Mouse (Mus musculus) C2C12 (cell line): Measurements from ENCODE around the gene Evl.

Experiments used
- CTCF ChIP-seq: IDR thresholded peaks from one replicate; pipeline ENCODE4 v1.5.1; 2011; ENCODE audit not compliant: control insufficient read depth, insufficient read depth, insufficient read length
- MYOD1 ChIP-seq: IDR thresholded peaks from one replicate; pipeline ENCODE4 v1.6.1; 2011; ENCODE audit warnings: low read depth; ENCODE audit not compliant: control insufficient read depth, insufficient read length
- MYOG ChIP-seq: IDR thresholded peaks from one replicate; pipeline ENCODE4 v1.6.1; 2011; ENCODE audit not compliant: control insufficient read depth, insufficient read length; ENCODE audit errors: extremely low read depth

DNA sequence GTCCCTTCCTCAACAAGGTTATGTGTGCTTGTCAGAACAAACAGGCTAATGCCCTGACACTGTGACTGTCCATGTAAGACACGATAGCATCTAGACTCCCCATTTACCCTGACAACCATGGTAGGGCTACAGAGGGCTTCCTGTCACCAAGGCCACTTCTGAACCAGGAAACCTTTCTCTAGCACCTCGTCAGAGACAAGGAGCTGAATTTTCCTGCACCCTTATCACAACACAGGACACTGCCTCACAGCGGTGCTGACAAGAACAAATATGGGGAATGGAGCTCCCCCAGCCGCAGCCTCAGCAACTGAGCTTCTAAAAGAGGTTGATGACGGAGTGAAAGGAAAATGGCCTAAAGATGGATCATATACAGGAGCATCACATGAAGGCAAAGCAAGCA lies 82.9 kb downstream of the Evl start:
- TF ChIP-seq CTCF (no peak), MYOG (no peak), MYOD1 (no peak)
